Mouse (Mus musculus) frontal cortex, adult 2 months (tissue): ENCODE results near the gene Lrrc15. TPM values are rescaled to one million over a fixed set of nuclear protein-coding genes. Genes with fewer than 3 reads are reported as not detected.
A peak's percentile ranks its signal among the peaks of the same experiment; 100 is the strongest.

Experiments
- DNase-seq, 2 experiments: peaks; one replicate each; pipeline ENCODE4 v3.0.0; 2022; ENCODE audit warnings: low spot score in 1 of 2; ENCODE audit errors: extremely low spot score in 1 of 2
- polyA plus RNA-seq: library from polyadenylated mRNA; depleted of rRNA; stranded (reverse); fragments of >200 nt; gene quantifications from 2 replicates; pipeline ENCODE4 v1.2.3, GENCODE M21; 2012; rRNA removed

Gene Lrrc15
- not detected in 2 replicates for polyA plus RNA-seq

- DNase-seq = no peak
Measured at GRCm38 (mm10) chr16:30282844-30283495, at the start of gene Lrrc15. Lrrc15 (minus strand) TSS chr16:30283256.

- DNase-seq = peak in 1 of 2 experiments; percentile 48
Measured at GRCm38 (mm10) chr16:30314236-30314635, 31.2 kb upstream of the Lrrc15 start.

GRCm38 (mm10) chr16:30310647-30311046, 27.6 kb upstream of the Lrrc15 start, which contains the start of gene Gp5:
Gp5 (minus strand) TSS chr16:30310779.
- no peak for DNase-seq

GRCm38 (mm10) chr16:30310171-30310515, 27.1 kb upstream of the Lrrc15 start:
- DNase-seq = no peak

- peak in 1 of 2 experiments; percentile 22 for DNase-seq
Measured at GRCm38 (mm10) chr16:30309395-30310170, 26.5 kb upstream of the Lrrc15 start.

- DNase-seq = peak; percentile 24 to 72
Measured at GRCm38 (mm10) chr16:30308616-30309394, 25.7 kb upstream of the Lrrc15 start.

- no peak for DNase-seq
Measured at GRCm38 (mm10) chr16:30307961-30308615, 25.0 kb upstream of the Lrrc15 start.

- DNase-seq = no peak
Measured at GRCm38 (mm10) chr16:30307306-30307705, 24.2 kb upstream of the Lrrc15 start.

GRCm38 (mm10) chr16:30306102-30306501, 23.0 kb upstream of the Lrrc15 start:
- DNase-seq = no peak

GRCm38 (mm10) chr16:30304236-30304635, 21.2 kb upstream of the Lrrc15 start:
- DNase-seq = no peak

- DNase-seq = no peak
Measured at GRCm38 (mm10) chr16:30303411-30303810, 20.4 kb upstream of the Lrrc15 start.

GRCm38 (mm10) chr16:30302686-30303085, 19.6 kb upstream of the Lrrc15 start:
- no peak for DNase-seq

- DNase-seq = no peak
Measured at GRCm38 (mm10) chr16:30299711-30300277, 16.7 kb upstream of the Lrrc15 start.

GRCm38 (mm10) chr16:30297450-30297849, 14.4 kb upstream of the Lrrc15 start:
- DNase-seq = no peak

- DNase-seq = no peak
Measured at GRCm38 (mm10) chr16:30296601-30297275, 13.7 kb upstream of the Lrrc15 start.

GRCm38 (mm10) chr16:30295106-30295505, 12.1 kb upstream of the Lrrc15 start:
- no peak for DNase-seq

- DNase-seq = no peak
Measured at GRCm38 (mm10) chr16:30290436-30290835, 7.4 kb upstream of the Lrrc15 start.

- DNase-seq = no peak
Measured at GRCm38 (mm10) chr16:30285701-30286100, 2.6 kb upstream of the Lrrc15 start.

GRCm38 (mm10) chr16:30283743-30284337, 784 bp upstream of the Lrrc15 start:
- no peak for DNase-seq
